Mouse (Mus musculus): ENCODE results near the gene Inca1. TPM values are rescaled to one million over a fixed set of nuclear protein-coding genes. Genes with fewer than 3 reads are reported as not detected.

Gene Inca1
- polyA plus RNA-seq, 1 experiment from 2014 or later = 0.63 TPM

- 85% methylated on average over 8 of the region's 8 CpGs for WGBS
- no peaks in the 10 kb centered on the region for H3K27me3 ChIP-seq (ENCODE audit: control insufficient read depth, insufficient read depth, low read length)
- no peak overlapping the region for H3K9ac ChIP-seq (ENCODE audit: low read depth, low read length)
- H3K36me3 ChIP-seq (ENCODE audit: control insufficient read depth, insufficient read depth, low read length) = 0 out of 2 replicates have a peak, but pooled peaks cover 7% of the 10 kb centered on the region
- H3K9me3 ChIP-seq (ENCODE audit: control insufficient read depth, low read length) = no peaks in the 10 kb centered on the region
- DNase-seq (ENCODE audit: low spot score) = no peak
- no peak for ATAC-seq (ENCODE audit: low FRiP score)
- no peak overlapping the region for H3K27ac ChIP-seq (ENCODE audit: low read depth, low read length)
- H3K4me3 ChIP-seq (ENCODE audit: low read depth, low read length) = no peak overlapping the region
- peaks cover 18% of the 10 kb centered on the region for H3K4me1 ChIP-seq (replicated peaks; ENCODE audit: control insufficient read depth, insufficient read depth, low read length)
- H3K4me2 ChIP-seq (replicated peaks; ENCODE audit: low read depth, low read length) = no peak overlapping the region
Measured at GRCm38 (mm10) chr11:70649185-70649734, 50.7 kb downstream of the Inca1 start.

- Histone ChIP-seq H3K4me3 (ENCODE audit: low read depth, low read length) (peak overlapping the region; percentile 69), H3K27ac (ENCODE audit: low read depth, low read length) (no peak overlapping the region), H3K4me2 (replicated peaks; ENCODE audit: low read depth, low read length) (peak overlapping the region; percentile 96), H3K36me3 (ENCODE audit: control insufficient read depth, insufficient read depth, low read length) (0 out of 2 replicates have a peak, but pooled peaks cover 7% of the 10 kb centered on the region), H3K9ac (ENCODE audit: low read depth, low read length) (no peak overlapping the region), H3K4me1 (replicated peaks; ENCODE audit: control insufficient read depth, insufficient read depth, low read length) (peaks cover 18% of the 10 kb centered on the region), H3K9me3 (ENCODE audit: control insufficient read depth, low read length) (no peaks in the 10 kb centered on the region), H3K27me3 (ENCODE audit: control insufficient read depth, insufficient read depth, low read length) (no peaks in the 10 kb centered on the region)
- DNase-seq (ENCODE audit: low spot score) (no peak), ATAC-seq (ENCODE audit: low FRiP score) (no peak)
- WGBS = 90% methylated on average over 4 of the region's 4 CpGs
Measured at GRCm38 (mm10) chr11:70648512-70648911, 51.4 kb downstream of the Inca1 start.

- no peaks in the 10 kb centered on the region for H3K27me3 ChIP-seq (ENCODE audit: control insufficient read depth, insufficient read depth, low read length)
- H3K4me2 ChIP-seq (replicated peaks; ENCODE audit: low read depth, low read length) = peak overlapping the region; percentile 96
- ATAC-seq (ENCODE audit: low FRiP score) (peak; percentile 17; the same call in 1 of the 2 replicates), DNase-seq (ENCODE audit: low spot score) (no peak)
- H3K27ac ChIP-seq (ENCODE audit: low read depth, low read length) = peak overlapping the region; percentile 76
- peak overlapping the region; percentile 69 for H3K4me3 ChIP-seq (ENCODE audit: low read depth, low read length)
- 5% methylated on average over 28 of the region's 28 CpGs for WGBS
- no peaks in the 10 kb centered on the region for H3K9me3 ChIP-seq (ENCODE audit: control insufficient read depth, low read length)
- H3K36me3 ChIP-seq (ENCODE audit: control insufficient read depth, insufficient read depth, low read length) = 0 out of 2 replicates have a peak, but pooled peaks cover 7% of the 10 kb centered on the region
- peak overlapping the region; percentile 73 for H3K9ac ChIP-seq (ENCODE audit: low read depth, low read length)
- peaks cover 17% of the 10 kb centered on the region for H3K4me1 ChIP-seq (replicated peaks; ENCODE audit: control insufficient read depth, insufficient read depth, low read length)
Measured at GRCm38 (mm10) chr11:70647716-70648420, 52.1 kb downstream of the Inca1 start.

GRCm38 (mm10) chr11:70646691-70647650, 53.0 kb downstream of the Inca1 start, which contains the start of the genes Rnf167 and Slc25a11:
Rnf167 (plus strand) TSS chr11:70647235.
Slc25a11 (minus strand) TSS chr11:70647479.
- Histone ChIP-seq H3K9ac (ENCODE audit: low read depth, low read length) (peak within 1 kb of the TSS; percentile 79), H3K4me3 (ENCODE audit: low read depth, low read length) (peak within 1 kb of the TSS; percentile 69), H3K36me3 (ENCODE audit: control insufficient read depth, insufficient read depth, low read length) (0 out of 2 replicates have a peak, but pooled peaks cover 7% of the 10 kb centered on the region), H3K4me2 (replicated peaks; ENCODE audit: low read depth, low read length) (peak within 1 kb of the TSS; percentile 96), H3K4me1 (replicated peaks; ENCODE audit: control insufficient read depth, insufficient read depth, low read length) (peaks cover 12% of the 10 kb centered on the region), H3K27me3 (ENCODE audit: control insufficient read depth, insufficient read depth, low read length) (no peaks in the 10 kb centered on the region), H3K9me3 (ENCODE audit: control insufficient read depth, low read length) (no peaks in the 10 kb centered on the region), H3K27ac (ENCODE audit: low read depth, low read length) (peak within 1 kb of the TSS; percentile 79)
- DNase-seq (ENCODE audit: low spot score) (peak; percentile 99), ATAC-seq (ENCODE audit: low FRiP score) (peak; percentile 86)
- under 1% methylated on average over 63 of the region's 63 CpGs for WGBS

GRCm38 (mm10) chr11:70646259-70646555, 53.7 kb downstream of the Inca1 start:
- Histone ChIP-seq H3K4me3 (ENCODE audit: low read depth, low read length) (peak overlapping the region; percentile 69), H3K4me2 (replicated peaks; ENCODE audit: low read depth, low read length) (peak overlapping the region; percentile 75), H3K36me3 (ENCODE audit: control insufficient read depth, insufficient read depth, low read length) (0 out of 2 replicates have a peak, but pooled peaks cover 7% of the 10 kb centered on the region), H3K27ac (ENCODE audit: low read depth, low read length) (peak overlapping the region; percentile 79), H3K9ac (ENCODE audit: low read depth, low read length) (peak overlapping the region; percentile 79), H3K9me3 (ENCODE audit: control insufficient read depth, low read length) (no peaks in the 10 kb centered on the region), H3K27me3 (ENCODE audit: control insufficient read depth, insufficient read depth, low read length) (no peaks in the 10 kb centered on the region), H3K4me1 (replicated peaks; ENCODE audit: control insufficient read depth, insufficient read depth, low read length) (peaks cover 10% of the 10 kb centered on the region)
- DNase-seq (ENCODE audit: low spot score) (no peak), ATAC-seq (ENCODE audit: low FRiP score) (no peak)
- 26% methylated on average over 3 of the region's 3 CpGs for WGBS

GRCm38 (mm10) chr11:70645461-70646258, 54.3 kb downstream of the Inca1 start:
- no peak overlapping the region for H3K27ac ChIP-seq (ENCODE audit: low read depth, low read length)

GRCm38 (mm10) chr11:70644564-70645103, 55.3 kb downstream of the Inca1 start:
- H3K27me3 ChIP-seq (ENCODE audit: control insufficient read depth, insufficient read depth, low read length) = no peaks in the 10 kb centered on the region
- no peak overlapping the region for H3K4me3 ChIP-seq (ENCODE audit: low read depth, low read length)
- 0 out of 2 replicates have a peak, but pooled peaks cover 3% of the 10 kb centered on the region for H3K36me3 ChIP-seq (ENCODE audit: control insufficient read depth, insufficient read depth, low read length)
- peaks cover 10% of the 10 kb centered on the region for H3K4me1 ChIP-seq (replicated peaks; ENCODE audit: control insufficient read depth, insufficient read depth, low read length)
- no peak for DNase-seq (ENCODE audit: low spot score)
- no peak for ATAC-seq (ENCODE audit: low FRiP score)
- WGBS = 94% methylated on average over 8 of the region's 8 CpGs
- no peak overlapping the region for H3K9ac ChIP-seq (ENCODE audit: low read depth, low read length)
- no peaks in the 10 kb centered on the region for H3K9me3 ChIP-seq (ENCODE audit: control insufficient read depth, low read length)
- no peak overlapping the region for H3K27ac ChIP-seq (ENCODE audit: low read depth, low read length)
- no peak overlapping the region for H3K4me2 ChIP-seq (replicated peaks; ENCODE audit: low read depth, low read length)

More at GRCm38 (mm10) chr11:70645461-70646258, 54.3 kb downstream of the Inca1 start:
- DNase-seq (ENCODE audit: low spot score) (no peak), ATAC-seq (ENCODE audit: low FRiP score) (no peak)
- Histone ChIP-seq H3K4me1 (replicated peaks; ENCODE audit: control insufficient read depth, insufficient read depth, low read length) (peaks cover 10% of the 10 kb centered on the region), H3K4me2 (replicated peaks; ENCODE audit: low read depth, low read length) (peak overlapping the region; percentile 75), H3K4me3 (ENCODE audit: low read depth, low read length) (peak overlapping the region; percentile 69), H3K27me3 (ENCODE audit: control insufficient read depth, insufficient read depth, low read length) (no peaks in the 10 kb centered on the region), H3K36me3 (ENCODE audit: control insufficient read depth, insufficient read depth, low read length) (0 out of 2 replicates have a peak, but pooled peaks cover 6% of the 10 kb centered on the region), H3K9me3 (ENCODE audit: control insufficient read depth, low read length) (no peaks in the 10 kb centered on the region), H3K9ac (ENCODE audit: low read depth, low read length) (peak overlapping the region; percentile 79)
- 95% methylated on average over 12 of the region's 12 CpGs for WGBS
